In the genomic region with DNA sequence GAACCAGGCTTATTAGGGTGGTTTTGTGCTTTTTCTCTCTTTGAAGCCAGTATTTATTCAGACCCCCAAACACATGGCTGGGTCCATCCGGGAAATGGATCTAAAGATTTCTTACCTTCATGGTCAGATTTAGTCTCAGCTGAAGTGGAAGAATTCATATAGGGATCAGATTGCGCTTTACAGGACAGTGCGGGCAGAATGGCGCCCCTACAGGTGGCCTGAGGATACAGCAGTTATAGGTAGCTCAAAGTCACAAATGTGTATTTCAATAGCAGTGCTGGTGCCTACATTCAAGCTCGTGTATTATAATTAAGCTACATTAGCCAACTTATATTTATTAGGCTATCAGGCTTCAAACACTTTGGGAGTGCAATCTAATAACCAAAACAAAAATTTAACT, we compare ENCODE assay signal across 9 mouse cellular contexts. TPM values are rescaled to one million over a fixed set of nuclear protein-coding genes. Genes with fewer than 3 reads are reported as not detected.
DNase-seq lines count a peak whose midpoint lies in the region; ATAC-seq and TF ChIP-seq lines count a peak whose summit lies in the region.
"Had no signal": no experiment of that assay in that cellular context is flagged by ENCODE, and none has a peak within 500 bp of the region (broad histone marks: within the 10 kb centered on the region; RNA-seq: fewer than 3 reads in every experiment).

No protein-coding gene starts in this region.

- intact Hi-C loops in gastrocnemius, adult 2 months (cut with DNase I), result no loop called here

- 43% methylated on average over 5 of the region's 5 CpGs for WGBS in liver, embryonic 14.5 days (ENCODE audit: insufficient replicate concordance)
- WGBS in embryonic facial prominence, embryonic 10.5 days, result 75% methylated on average over 5 of the region's 5 CpGs
- 78% methylated on average over 5 of the region's 5 CpGs for WGBS in forebrain, embryonic 11.5 days

- no peak overlapping the region for H3K27ac ChIP-seq in gastrocnemius, adult 2 months
- H3K27ac ChIP-seq in liver, embryonic 14.5 days, result no peak overlapping the region
- no peak overlapping the region for H3K27ac ChIP-seq in ES-Bruce4 (ENCODE audit: insufficient read depth, low read length)
- H3K27ac ChIP-seq in embryonic facial prominence, embryonic 10.5 days (replicated peaks), result no peak overlapping the region
- H3K27ac ChIP-seq in forebrain, embryonic 11.5 days (ENCODE audit: low read depth, low read length), result no peak overlapping the region

- no peak overlapping the region for H3K4me3 ChIP-seq in gastrocnemius, adult 2 months
- H3K4me3 ChIP-seq in liver, embryonic 14.5 days (ENCODE audit: insufficient read depth in 1 of 2, low read depth in 2 of 2, low read length in 2 of 2), result no peak overlapping the region
- H3K4me3 ChIP-seq in ES-Bruce4 (ENCODE audit: low read depth, low read length), result no peak overlapping the region
- no peak overlapping the region for H3K4me3 ChIP-seq in embryonic facial prominence, embryonic 10.5 days
- no peak overlapping the region for H3K4me3 ChIP-seq in forebrain, embryonic 11.5 days (ENCODE audit: low read depth, low read length)

- H3K4me2 ChIP-seq in liver, embryonic 14.5 days (ENCODE audit: low read depth), result no peak overlapping the region
- H3K4me2 ChIP-seq in forebrain, embryonic 11.5 days (ENCODE audit: low read depth, low read length, severe bottlenecking), result no peak overlapping the region

- H3K9ac ChIP-seq in liver, embryonic 14.5 days (replicated peaks), result no peak overlapping the region
- no peak overlapping the region for H3K9ac ChIP-seq in ES-Bruce4 (ENCODE audit: low read depth, poor library complexity, severe bottlenecking)
- no peak overlapping the region for H3K9ac ChIP-seq in forebrain, embryonic 11.5 days (ENCODE audit: low read length)

- TF ChIP-seq POLR2A in ES-Bruce4 (IDR thresholded peaks at IDR 0.05; ENCODE audit: insufficient read depth, low read length), result no peak

- no peak for DNase-seq in gastrocnemius, adult 2 months
- DNase-seq in gastrocnemius, postnatal 10 days, result no peak
- DNase-seq in liver, embryonic 14.5 days (ENCODE audit: low read depth in 3 of 3, low spot score in 3 of 3), result no peak
- no peak for DNase-seq in liver
- peak; percentile 27 for DNase-seq in embryonic facial prominence, embryonic 10.5 days (ENCODE audit: low spot score)
- no peak for DNase-seq in layer of hippocampus, adult 18-20 months (ENCODE audit: low spot score in 2 of 2)
- no peak for DNase-seq in forebrain, embryonic 11.5 days (ENCODE audit: low spot score)
- DNase-seq: right cerebral cortex, postnatal 25 days had no signal

- no peak for TF ChIP-seq EP300 in liver, embryonic 14.5 days (IDR thresholded peaks at IDR 0.05; ENCODE audit: low read depth)
- TF ChIP-seq EP300 in ES-Bruce4 (IDR thresholded peaks at IDR 0.05; ENCODE audit: insufficient read depth, low read depth, low read length), result no peak

- H3K36me3 ChIP-seq in liver, embryonic 14.5 days (replicated peaks; ENCODE audit: control insufficient read depth, insufficient read depth, low read depth), result no peaks in the 10 kb centered on the region
- H3K36me3 ChIP-seq in ES-Bruce4 (ENCODE audit: control insufficient read depth, insufficient read depth, low read length, poor library complexity, severe bottlenecking), result no peaks in the 10 kb centered on the region
- no peaks in the 10 kb centered on the region for H3K36me3 ChIP-seq in embryonic facial prominence, embryonic 10.5 days (replicated peaks)
- no peaks in the 10 kb centered on the region for H3K36me3 ChIP-seq in forebrain, embryonic 11.5 days (ENCODE audit: control insufficient read depth, insufficient read depth, low read length)

- no peaks in the 10 kb centered on the region for H3K9me3 ChIP-seq in liver, embryonic 14.5 days (ENCODE audit: control insufficient read depth, low read length)
- no peaks in the 10 kb centered on the region for H3K9me3 ChIP-seq in ES-Bruce4 (replicated peaks; ENCODE audit: control insufficient read depth, insufficient read depth, low read length, poor library complexity, severe bottlenecking)
- H3K9me3 ChIP-seq in embryonic facial prominence, embryonic 10.5 days, result no peaks in the 10 kb centered on the region
- no peaks in the 10 kb centered on the region for H3K9me3 ChIP-seq in forebrain, embryonic 11.5 days (ENCODE audit: control insufficient read depth, low read length)

- peak; percentile 41; the same call in 1 of the 2 replicates for TF ChIP-seq CTCF in gastrocnemius, adult 2 months (IDR thresholded peaks at IDR 0.05)
- peak; percentile 54 for TF ChIP-seq CTCF in liver, embryonic 14.5 days (IDR thresholded peaks at IDR 0.05; ENCODE audit: low read depth)
- peak; percentile 74 for TF ChIP-seq CTCF in ES-Bruce4 (IDR thresholded peaks at IDR 0.05; ENCODE audit: low read depth, low read length)

- no peaks in the 10 kb centered on the region for H3K27me3 ChIP-seq in liver, embryonic 14.5 days (ENCODE audit: control insufficient read depth, insufficient read depth, low read length)
- H3K27me3 ChIP-seq in ES-Bruce4 (ENCODE audit: control insufficient read depth, insufficient read depth, low read length, poor library complexity, severe bottlenecking), result peaks cover 1% of the 10 kb centered on the region; the same call in 1 of the 2 replicates
- no peaks in the 10 kb centered on the region for H3K27me3 ChIP-seq in embryonic facial prominence, embryonic 10.5 days (replicated peaks; ENCODE audit: low read depth, poor library complexity, severe bottlenecking)
- H3K27me3 ChIP-seq in forebrain, embryonic 11.5 days (ENCODE audit: control insufficient read depth, insufficient read depth, low read length), result no peaks in the 10 kb centered on the region

- no peaks in the 10 kb centered on the region for H3K4me1 ChIP-seq in liver, embryonic 14.5 days (replicated peaks; ENCODE audit: control insufficient read depth in 2 of 2, insufficient read depth in 2 of 2, low read length in 1 of 2)
- H3K4me1 ChIP-seq in ES-Bruce4 (ENCODE audit: control insufficient read depth, insufficient read depth, low read length), result no peaks in the 10 kb centered on the region
- H3K4me1 ChIP-seq in embryonic facial prominence, embryonic 10.5 days, result peaks cover 14% of the 10 kb centered on the region
- no peaks in the 10 kb centered on the region for H3K4me1 ChIP-seq in forebrain, embryonic 11.5 days (replicated peaks; ENCODE audit: control insufficient read depth, insufficient read depth, low read length)

- no peak for ATAC-seq in liver, embryonic 14.5 days (ENCODE audit: insufficient read depth)
- ATAC-seq in forebrain, embryonic 11.5 days (replicated peaks; ENCODE audit: low FRiP score), result no peak

RNA-seq across cellular contexts. Expression of gene Ednra, which starts 49.0 kb away (rescaled TPM):
- 1 to 10 TPM; 1.6 to 2.3 TPM for total RNA-seq in gastrocnemius, adult 2 months (2021)
- 10 to 100 TPM in 1 of 2 experiments, 1 to 10 TPM in 1; 9.3 to 12.1 TPM for total RNA-seq in gastrocnemius, postnatal 10 days (2021)
- polyA plus RNA-seq in liver, embryonic 14.5 days (2012; rRNA removed), result 2.4 and 2.8 TPM in 2 replicates
- 1.6 and 2.1 TPM in 2 replicates for polyA plus RNA-seq in liver, embryonic 14.5 days (2014; fragmentation: Nextera tagmentation; extraction: Ambion mirVana)
- polyA plus RNA-seq in ES-Bruce4 (2011; ENCODE audit: insufficient read depth, insufficient read length, low read depth, missing spikeins), result 0.34 and 0.37 TPM in 2 replicates
- 30.8 and 36.4 TPM in 2 replicates for polyA plus RNA-seq in embryonic facial prominence, embryonic 10.5 days (2016; fragmentation: Nextera tagmentation; extraction: Ambion mirVana)
- 1 to 10 TPM; 3.9 to 4.4 TPM for total RNA-seq in layer of hippocampus, adult 18-20 months (2021)
- polyA plus RNA-seq in forebrain, embryonic 11.5 days (2014; fragmentation: Nextera tagmentation; extraction: Ambion mirVana), result 17.7 and 21.8 TPM in 2 replicates
